Mouse (Mus musculus): ENCODE measurements around the gene Prdm11. TPM values are rescaled to one million over a fixed set of nuclear protein-coding genes. Genes with fewer than 3 reads are reported as not detected.
A peak's percentile ranks its signal among the peaks of the same experiment; 100 is the strongest.

Prdm11 gene
- total RNA-seq, 2 experiments from 2014 or later, result 6.3 to 9.6 TPM

- ATAC-seq (replicated peaks; ENCODE audit: low FRiP score, low TSS enrichment, poor library complexity, severe bottlenecking), result peak; percentile 49; the same call in 1 of the 2 replicates
These were observed 30.9 kb downstream of the Prdm11 start for GRCm38 (mm10) chr2:93015041-93015440.

- peak; percentile 34; the same call in 1 of the 2 replicates for ATAC-seq (replicated peaks; ENCODE audit: low FRiP score, low TSS enrichment, poor library complexity, severe bottlenecking)
These were observed 31.7 kb downstream of the Prdm11 start for GRCm38 (mm10) chr2:93014093-93014937.

GRCm38 (mm10) chr2:93013415-93014092 lies 32.4 kb downstream of the Prdm11 start:
- 0 out of 2 replicates have a peak, but pooled peaks have one; percentile 28 for ATAC-seq (replicated peaks; ENCODE audit: low FRiP score, low TSS enrichment, poor library complexity, severe bottlenecking)

DNA sequence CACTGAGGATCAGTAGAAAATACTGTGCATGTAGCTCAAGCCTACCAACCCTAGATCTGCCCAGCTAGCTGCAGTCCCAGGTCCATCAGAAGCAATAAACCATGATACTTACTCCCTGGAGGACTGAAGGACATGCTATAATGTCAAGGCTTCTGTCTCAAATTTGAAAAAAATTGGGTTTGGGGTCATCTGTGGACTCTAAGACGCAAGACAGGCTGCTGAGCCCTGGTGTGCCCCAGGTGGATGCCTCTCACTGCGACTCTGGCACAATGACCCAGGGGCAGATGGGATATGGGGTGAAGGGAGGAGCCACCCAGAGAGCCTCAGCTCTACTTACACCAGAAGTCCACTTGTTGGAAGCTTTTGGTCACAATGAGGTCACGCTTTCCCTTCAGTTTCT lies 33.0 kb downstream of the Prdm11 start:
- ATAC-seq (replicated peaks; ENCODE audit: low FRiP score, low TSS enrichment, poor library complexity, severe bottlenecking), result no peak

- ATAC-seq (replicated peaks; ENCODE audit: low FRiP score, low TSS enrichment, poor library complexity, severe bottlenecking), result no peak
These were observed 34.0 kb downstream of the Prdm11 start for GRCm38 (mm10) chr2:93011933-93012332.

- ATAC-seq (replicated peaks; ENCODE audit: low FRiP score, low TSS enrichment, poor library complexity, severe bottlenecking), result no peak
These were observed 34.5 kb downstream of the Prdm11 start for GRCm38 (mm10) chr2:93011465-93011864.

- peak; percentile 70 for ATAC-seq (replicated peaks; ENCODE audit: low FRiP score, low TSS enrichment, poor library complexity, severe bottlenecking)
These were observed 37.8 kb downstream of the Prdm11 start for GRCm38 (mm10) chr2:93007967-93008685.

DNA sequence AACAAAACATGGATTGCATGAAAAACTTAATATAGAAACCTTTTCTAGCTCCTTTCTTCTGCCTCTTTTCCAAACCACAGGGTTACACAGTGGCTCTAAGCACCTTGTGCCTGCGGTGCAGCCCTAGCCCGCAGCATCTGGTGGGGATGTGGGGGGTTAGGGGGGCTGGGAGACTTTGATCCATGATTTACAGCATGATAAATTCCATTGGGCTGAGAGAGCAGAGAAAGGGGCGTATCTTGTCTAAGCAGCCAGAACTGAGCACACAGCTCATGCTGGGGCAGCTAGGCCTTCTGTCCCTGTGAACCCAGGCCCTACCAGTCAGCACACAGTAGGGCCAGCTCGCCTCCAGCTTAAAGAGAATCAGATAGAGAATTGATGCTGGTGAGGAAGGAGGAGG lies 40.9 kb downstream of the Prdm11 start:
- no peak for ATAC-seq (replicated peaks; ENCODE audit: low FRiP score, low TSS enrichment, poor library complexity, severe bottlenecking)

GRCm38 (mm10) chr2:92991976-92992375 lies 54.0 kb downstream of the Prdm11 start:
- no peak for ATAC-seq (replicated peaks; ENCODE audit: low FRiP score, low TSS enrichment, poor library complexity, severe bottlenecking)

GRCm38 (mm10) chr2:92989593-92989992 lies 56.4 kb downstream of the Prdm11 start:
- ATAC-seq (replicated peaks; ENCODE audit: low FRiP score, low TSS enrichment, poor library complexity, severe bottlenecking), result no peak

DNA sequence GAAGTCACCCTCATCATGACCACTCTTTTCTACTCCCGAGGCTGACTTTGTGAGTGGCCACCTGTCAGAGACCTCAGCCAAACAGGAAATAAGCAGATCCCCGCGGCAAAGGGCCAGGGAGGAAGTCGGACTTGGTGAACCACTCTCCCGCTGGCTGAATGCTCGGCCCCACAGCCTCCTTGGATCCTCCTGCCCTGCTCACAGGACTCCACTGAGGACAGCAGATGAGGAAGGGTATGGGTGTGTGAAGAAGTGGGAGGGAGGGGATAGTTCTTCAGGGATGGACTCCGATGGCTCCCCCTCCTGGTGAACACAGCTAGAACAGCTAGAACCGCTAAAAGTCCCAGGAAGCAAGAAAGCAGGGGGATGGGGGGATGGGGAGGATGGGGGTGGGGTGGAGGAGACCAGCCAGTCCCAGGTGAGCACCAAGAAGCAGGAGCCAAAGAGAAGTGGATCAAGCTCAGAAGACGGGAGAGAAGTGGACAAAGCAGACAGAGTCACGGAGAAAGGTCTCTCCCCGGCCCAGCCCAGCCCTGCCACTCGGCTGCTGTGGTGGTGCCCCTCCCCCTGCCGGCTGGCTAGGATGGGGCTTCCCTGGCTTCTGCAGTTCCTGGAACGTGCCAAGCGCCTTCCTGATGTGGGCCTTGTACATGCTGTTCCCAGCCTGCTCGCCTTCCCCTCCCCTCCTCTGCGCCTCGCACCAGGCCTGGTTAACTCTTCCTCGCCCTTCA lies 57.9 kb downstream of the Prdm11 start:
- 0 out of 2 replicates have a peak, but pooled peaks have one; percentile 17 for ATAC-seq (replicated peaks; ENCODE audit: low FRiP score, low TSS enrichment, poor library complexity, severe bottlenecking)

GRCm38 (mm10) chr2:92987108-92987618 lies 58.8 kb downstream of the Prdm11 start:
- no peak for ATAC-seq (replicated peaks; ENCODE audit: low FRiP score, low TSS enrichment, poor library complexity, severe bottlenecking)

DNA sequence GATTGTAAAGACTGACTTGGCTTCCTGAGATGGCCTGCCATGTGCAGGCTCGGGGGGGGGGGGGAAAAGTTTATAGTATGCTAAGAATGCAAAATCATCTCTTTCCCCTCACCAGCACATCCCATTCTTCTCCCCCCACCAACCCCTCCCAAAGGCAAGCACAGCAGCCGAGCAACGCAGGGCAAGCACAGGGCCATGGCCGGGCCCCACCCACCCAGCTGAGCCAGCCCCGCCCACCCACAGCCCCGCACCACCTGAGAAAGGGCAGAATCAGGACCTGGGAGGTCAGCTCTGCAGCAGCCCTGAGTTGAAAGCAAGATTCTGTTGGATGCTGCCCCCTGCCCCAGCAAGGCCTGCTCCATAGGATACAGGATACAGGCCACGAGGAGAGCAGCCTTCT lies 60.4 kb downstream of the Prdm11 start:
- ATAC-seq (replicated peaks; ENCODE audit: low FRiP score, low TSS enrichment, poor library complexity, severe bottlenecking), result no peak

- ATAC-seq (replicated peaks; ENCODE audit: low FRiP score, low TSS enrichment, poor library complexity, severe bottlenecking), result no peak
These were observed 60.8 kb downstream of the Prdm11 start for GRCm38 (mm10) chr2:92985171-92985570.

DNA sequence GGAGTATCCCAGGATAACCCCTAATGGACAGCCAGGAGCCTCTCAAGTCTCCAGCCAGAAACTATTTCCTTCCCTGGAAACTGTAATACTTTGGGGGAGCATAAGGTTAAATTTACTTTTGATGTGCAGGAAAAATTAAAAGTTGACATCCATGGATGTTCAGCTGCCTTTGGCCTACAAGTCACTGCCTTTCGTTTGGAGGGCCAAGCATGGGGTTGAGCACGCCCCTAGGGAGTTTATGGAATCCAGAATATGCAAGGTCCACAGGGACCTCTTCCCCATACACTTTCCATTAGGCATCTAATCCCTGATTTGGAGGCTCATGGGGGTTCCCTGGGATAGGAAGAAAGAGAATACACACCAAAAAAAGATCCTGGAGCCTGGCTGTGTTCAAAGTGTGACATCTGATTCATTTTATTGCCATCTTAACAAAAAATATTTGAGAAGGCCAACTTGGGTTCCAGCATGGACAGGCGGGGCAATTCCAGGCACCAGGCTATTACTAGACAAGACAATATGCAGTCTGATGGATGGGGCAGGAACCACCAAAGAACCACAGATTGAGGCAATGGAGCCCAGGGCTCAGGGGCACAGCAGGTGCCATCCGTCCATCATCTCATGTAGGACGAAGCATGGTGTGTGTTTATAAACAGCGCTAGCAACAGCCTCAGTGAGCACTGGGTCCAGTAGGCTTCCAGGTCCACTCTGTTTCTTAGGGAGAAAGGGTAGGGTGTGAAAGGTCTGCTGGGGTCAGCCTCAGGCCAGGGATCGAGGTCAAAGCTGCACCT lies 61.5 kb downstream of the Prdm11 start:
- no peak for ATAC-seq (replicated peaks; ENCODE audit: low FRiP score, low TSS enrichment, poor library complexity, severe bottlenecking)

GRCm38 (mm10) chr2:92983273-92983620 lies 62.7 kb downstream of the Prdm11 start:
- ATAC-seq (replicated peaks; ENCODE audit: low FRiP score, low TSS enrichment, poor library complexity, severe bottlenecking), result peak; percentile 82

- peak; percentile 19; the same call in 1 of the 2 replicates for ATAC-seq (replicated peaks; ENCODE audit: low FRiP score, low TSS enrichment, poor library complexity, severe bottlenecking)
These were observed 63.2 kb downstream of the Prdm11 start for GRCm38 (mm10) chr2:92982591-92983272.

DNA sequence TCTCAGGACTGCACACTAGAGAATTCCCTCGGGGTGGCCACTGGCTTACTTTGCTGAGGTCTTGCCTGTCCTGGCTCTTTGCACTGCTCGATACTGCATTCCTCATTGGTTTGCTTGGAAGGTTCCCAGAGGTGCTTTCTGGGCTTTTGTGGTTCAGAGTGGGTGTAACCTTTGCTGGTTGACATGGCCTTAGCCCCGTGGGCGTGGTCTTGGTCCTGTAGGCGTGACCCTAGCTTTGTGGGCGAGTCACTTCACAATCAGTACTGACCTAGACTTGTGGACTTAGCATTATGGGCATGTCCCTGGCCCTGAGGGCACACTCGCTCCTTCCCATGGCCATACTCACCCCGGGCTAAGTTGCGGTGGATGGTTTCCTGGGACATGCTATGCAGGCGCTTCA lies 65.8 kb downstream of the Prdm11 start:
- peak; percentile 40; the same call in 1 of the 2 replicates for ATAC-seq (replicated peaks; ENCODE audit: low FRiP score, low TSS enrichment, poor library complexity, severe bottlenecking)

All from megakaryocyte-erythroid progenitor cell, adult 5-6 weeks (primary cell).